Mouse (Mus musculus): Measurements from ENCODE around the gene Dynlt1b. TPM values are rescaled to one million over a fixed set of nuclear protein-coding genes. Genes with fewer than 3 reads are reported as not detected.
"Not testable (repeated sequence)": the region's sequence is repeated elsewhere in the genome, so short reads cannot be mapped to it uniquely, and the experiment has no call there.

Gene Dynlt1b
- polyA plus RNA-seq, 1 experiment from 2014 or later, result 546 TPM

- not testable (repeated sequence) for H3K27me3 ChIP-seq (replicated peaks; ENCODE audit: control insufficient read depth, insufficient read depth, low read length); H3K4me2 ChIP-seq (ENCODE audit: low read depth, low read length); H3K9me3 ChIP-seq (ENCODE audit: control insufficient read depth, low read length); H3K27ac ChIP-seq (ENCODE audit: low read length); H3K4me1 ChIP-seq (ENCODE audit: control insufficient read depth, insufficient read depth, low read length); H3K4me3 ChIP-seq (ENCODE audit: low read length); H3K36me3 ChIP-seq (ENCODE audit: control insufficient read depth, insufficient read depth, low read length); ATAC-seq; H3K9ac ChIP-seq (ENCODE audit: low read depth, low read length)
- 79% methylated on average over 3 of the region's 3 CpGs for WGBS
Observed at GRCm38 (mm10) chr17:6433691-6434090, 3.8 kb downstream of the Dynlt1b start.

GRCm38 (mm10) chr17:6438080-6438479 is 8.2 kb downstream of the Dynlt1b start:
- not testable (repeated sequence) for H3K27me3 ChIP-seq (replicated peaks; ENCODE audit: control insufficient read depth, insufficient read depth, low read length); H3K4me3 ChIP-seq (ENCODE audit: low read length); H3K9ac ChIP-seq (ENCODE audit: low read depth, low read length); H3K4me2 ChIP-seq (ENCODE audit: low read depth, low read length); H3K36me3 ChIP-seq (ENCODE audit: control insufficient read depth, insufficient read depth, low read length); ATAC-seq; H3K9me3 ChIP-seq (ENCODE audit: control insufficient read depth, low read length); H3K4me1 ChIP-seq (ENCODE audit: control insufficient read depth, insufficient read depth, low read length); H3K27ac ChIP-seq (ENCODE audit: low read length)
- WGBS, result 79% methylated on average over 6 of the region's 6 CpGs

GRCm38 (mm10) chr17:6439913-6440312 is 10.0 kb downstream of the Dynlt1b start:
- WGBS, result 93% methylated on average over 9 of the region's 13 CpGs
- not testable (repeated sequence) for H3K4me1 ChIP-seq (ENCODE audit: control insufficient read depth, insufficient read depth, low read length)

GRCm38 (mm10) chr17:6440493-6441077 is 10.7 kb downstream of the Dynlt1b start:
- not testable (repeated sequence) for H3K4me2 ChIP-seq (ENCODE audit: low read depth, low read length); H3K4me1 ChIP-seq (ENCODE audit: control insufficient read depth, insufficient read depth, low read length); H3K4me3 ChIP-seq (ENCODE audit: low read length); H3K27me3 ChIP-seq (replicated peaks; ENCODE audit: control insufficient read depth, insufficient read depth, low read length); H3K36me3 ChIP-seq (ENCODE audit: control insufficient read depth, insufficient read depth, low read length); H3K27ac ChIP-seq (ENCODE audit: low read length); H3K9me3 ChIP-seq (ENCODE audit: control insufficient read depth, low read length); ATAC-seq; H3K9ac ChIP-seq (ENCODE audit: low read depth, low read length)
- WGBS, result 90% methylated on average over 13 of the region's 13 CpGs

More at GRCm38 (mm10) chr17:6439913-6440312, 10.0 kb downstream of the Dynlt1b start:
- H3K27me3 ChIP-seq (replicated peaks; ENCODE audit: control insufficient read depth, insufficient read depth, low read length); H3K36me3 ChIP-seq (ENCODE audit: control insufficient read depth, insufficient read depth, low read length); ATAC-seq; H3K27ac ChIP-seq (ENCODE audit: low read length); H3K9ac ChIP-seq (ENCODE audit: low read depth, low read length); H3K4me2 ChIP-seq (ENCODE audit: low read depth, low read length); H3K9me3 ChIP-seq (ENCODE audit: control insufficient read depth, low read length); H3K4me3 ChIP-seq (ENCODE audit: low read length): not testable (repeated sequence)

- H3K9ac ChIP-seq (ENCODE audit: low read depth, low read length); H3K9me3 ChIP-seq (ENCODE audit: control insufficient read depth, low read length); ATAC-seq; H3K36me3 ChIP-seq (ENCODE audit: control insufficient read depth, insufficient read depth, low read length); H3K4me1 ChIP-seq (ENCODE audit: control insufficient read depth, insufficient read depth, low read length); H3K4me2 ChIP-seq (ENCODE audit: low read depth, low read length); H3K27me3 ChIP-seq (replicated peaks; ENCODE audit: control insufficient read depth, insufficient read depth, low read length); H3K4me3 ChIP-seq (ENCODE audit: low read length); H3K27ac ChIP-seq (ENCODE audit: low read length): not testable (repeated sequence)
- WGBS, result 81% methylated on average over 5 of the region's 5 CpGs
Observed at GRCm38 (mm10) chr17:6441254-6441653, 11.3 kb downstream of the Dynlt1b start.

GRCm38 (mm10) chr17:6442513-6442912 is 12.6 kb downstream of the Dynlt1b start:
- H3K9me3 ChIP-seq (ENCODE audit: control insufficient read depth, low read length); H3K4me2 ChIP-seq (ENCODE audit: low read depth, low read length); H3K27me3 ChIP-seq (replicated peaks; ENCODE audit: control insufficient read depth, insufficient read depth, low read length); H3K27ac ChIP-seq (ENCODE audit: low read length); H3K36me3 ChIP-seq (ENCODE audit: control insufficient read depth, insufficient read depth, low read length); H3K4me1 ChIP-seq (ENCODE audit: control insufficient read depth, insufficient read depth, low read length); H3K4me3 ChIP-seq (ENCODE audit: low read length); H3K9ac ChIP-seq (ENCODE audit: low read depth, low read length); ATAC-seq: not testable (repeated sequence)
- 87% methylated on average over 3 of the region's 7 CpGs for WGBS

- not testable (repeated sequence) for H3K27me3 ChIP-seq (replicated peaks; ENCODE audit: control insufficient read depth, insufficient read depth, low read length); H3K4me1 ChIP-seq (ENCODE audit: control insufficient read depth, insufficient read depth, low read length); H3K9ac ChIP-seq (ENCODE audit: low read depth, low read length); H3K36me3 ChIP-seq (ENCODE audit: control insufficient read depth, insufficient read depth, low read length); H3K9me3 ChIP-seq (ENCODE audit: control insufficient read depth, low read length); H3K4me3 ChIP-seq (ENCODE audit: low read length); H3K4me2 ChIP-seq (ENCODE audit: low read depth, low read length); H3K27ac ChIP-seq (ENCODE audit: low read length)
- ATAC-seq, result peak; percentile 92
- WGBS, result 49% methylated on average over 8 of the region's 16 CpGs
Observed at GRCm38 (mm10) chr17:6445794-6446587, 16.1 kb downstream of the Dynlt1b start.

GRCm38 (mm10) chr17:6448293-6448692 is 18.4 kb downstream of the Dynlt1b start:
- H3K9ac ChIP-seq (ENCODE audit: low read depth, low read length); H3K27ac ChIP-seq (ENCODE audit: low read length); H3K9me3 ChIP-seq (ENCODE audit: control insufficient read depth, low read length); H3K27me3 ChIP-seq (replicated peaks; ENCODE audit: control insufficient read depth, insufficient read depth, low read length); H3K4me3 ChIP-seq (ENCODE audit: low read length); ATAC-seq; H3K4me1 ChIP-seq (ENCODE audit: control insufficient read depth, insufficient read depth, low read length); H3K36me3 ChIP-seq (ENCODE audit: control insufficient read depth, insufficient read depth, low read length); H3K4me2 ChIP-seq (ENCODE audit: low read depth, low read length): not testable (repeated sequence)
- WGBS, result 78% methylated on average over 8 of the region's 8 CpGs

GRCm38 (mm10) chr17:6449166-6449565 is 19.3 kb downstream of the Dynlt1b start:
- not testable (repeated sequence) for H3K9ac ChIP-seq (ENCODE audit: low read depth, low read length); H3K36me3 ChIP-seq (ENCODE audit: control insufficient read depth, insufficient read depth, low read length); H3K4me2 ChIP-seq (ENCODE audit: low read depth, low read length); ATAC-seq; H3K9me3 ChIP-seq (ENCODE audit: control insufficient read depth, low read length); H3K27ac ChIP-seq (ENCODE audit: low read length); H3K27me3 ChIP-seq (replicated peaks; ENCODE audit: control insufficient read depth, insufficient read depth, low read length); H3K4me3 ChIP-seq (ENCODE audit: low read length); H3K4me1 ChIP-seq (ENCODE audit: control insufficient read depth, insufficient read depth, low read length)
- WGBS, result 90% methylated on average over 12 of the region's 12 CpGs
